Mouse (Mus musculus) c-Kit-positive CD71-positive TER-119-positive erythroid progenitor cells, embryonic 14.5 days (primary cell): Measurements from ENCODE around the gene Vsig10.
"Not testable (repeated sequence)": the region's sequence is repeated elsewhere in the genome, so short reads cannot be mapped to it uniquely, and the experiment has no call there.

Experiments used
- DNase-seq: peaks from one replicate; pipeline ENCODE4 v3.0.0-alpha.2; 2013; ENCODE audit warnings: low spot score

The Vsig10 gene

GRCm38 (mm10) chr5:117318741-117319629 is at the start of gene Vsig10:
Vsig10 (plus strand) TSS chr5:117319083.
- peak; percentile 17 for DNase-seq

GRCm38 (mm10) chr5:117269395-117269794 is 49.5 kb upstream of the Vsig10 start:
- no peak for DNase-seq

- no peak for DNase-seq
Observed at GRCm38 (mm10) chr5:117271945-117272344, 46.9 kb upstream of the Vsig10 start.

GRCm38 (mm10) chr5:117274817-117275216 is 44.1 kb upstream of the Vsig10 start:
- DNase-seq = no peak

GRCm38 (mm10) chr5:117277784-117278183 is 41.1 kb upstream of the Vsig10 start:
- no peak for DNase-seq

GRCm38 (mm10) chr5:117278809-117279668 is 39.8 kb upstream of the Vsig10 start:
- DNase-seq = no peak

- no peak for DNase-seq
Observed at GRCm38 (mm10) chr5:117279669-117280050, 39.2 kb upstream of the Vsig10 start.

- no peak for DNase-seq
Observed at GRCm38 (mm10) chr5:117281536-117281935, 37.3 kb upstream of the Vsig10 start.

GRCm38 (mm10) chr5:117282360-117282759 is 36.5 kb upstream of the Vsig10 start:
- no peak for DNase-seq

- no peak for DNase-seq
Observed at GRCm38 (mm10) chr5:117284029-117284428, 34.9 kb upstream of the Vsig10 start.

GRCm38 (mm10) chr5:117284682-117285081 is 34.2 kb upstream of the Vsig10 start:
- DNase-seq = no peak

GRCm38 (mm10) chr5:117285266-117285665 is 33.6 kb upstream of the Vsig10 start:
- no peak for DNase-seq

- DNase-seq = no peak
Observed at GRCm38 (mm10) chr5:117286286-117286685, 32.6 kb upstream of the Vsig10 start.

GRCm38 (mm10) chr5:117286831-117287822 is 31.8 kb upstream of the Vsig10 start, which contains the start of gene Pebp1:
Pebp1 (minus strand) TSS chr5:117287625.
- peak; percentile 90 for DNase-seq

- DNase-seq = no peak
Observed at GRCm38 (mm10) chr5:117289646-117290045, 29.2 kb upstream of the Vsig10 start.

- DNase-seq = no peak
Observed at GRCm38 (mm10) chr5:117290081-117290480, 28.8 kb upstream of the Vsig10 start.

- DNase-seq = no peak
Observed at GRCm38 (mm10) chr5:117291312-117291711, 27.6 kb upstream of the Vsig10 start.

GRCm38 (mm10) chr5:117292547-117292946 is 26.3 kb upstream of the Vsig10 start:
- DNase-seq = no peak

- DNase-seq = not testable (repeated sequence)
Observed at GRCm38 (mm10) chr5:117293776-117294175, 25.1 kb upstream of the Vsig10 start.

GRCm38 (mm10) chr5:117295011-117295410 is 23.9 kb upstream of the Vsig10 start:
- DNase-seq = no peak

- DNase-seq = no peak
Observed at GRCm38 (mm10) chr5:117302899-117303298, 16.0 kb upstream of the Vsig10 start.
